Mouse (Mus musculus) embryonic facial prominence, embryonic 15.5 days (tissue): ENCODE measurements around the gene Samd5. TPM values are rescaled to one million over a fixed set of nuclear protein-coding genes. Genes with fewer than 3 reads are reported as not detected.

Experiments used
- ATAC-seq: fragments of 200-750 bp; cut with Nextera tagmentation; 2 replicates; pipeline ENCODE4 v1.8.0; 2017; ENCODE audit warnings: low read depth, moderate TSS enrichment; ENCODE audit not compliant: insufficient number of reproducible peaks, low FRiP score, low TSS enrichment
- H3K27ac ChIP-seq: fragments of 300-500 bp; sonication (generic); replicated peaks from 2 replicates; pipeline ENCODE4 v1.5.1; 2015; ENCODE audit warnings: mild to moderate bottlenecking, inconsistent platforms
- H3K27me3 ChIP-seq: fragments of 300-500 bp; sonication (generic); 2 replicates; pipeline ENCODE4 v1.6.1; 2015; ENCODE audit warnings: inconsistent platforms
- H3K36me3 ChIP-seq: fragments of 300-500 bp; sonication (generic); 2 replicates; pipeline ENCODE4 v1.6.1; 2015; ENCODE audit warnings: mild to moderate bottlenecking, inconsistent platforms
- H3K4me1 ChIP-seq: fragments of 300-500 bp; sonication (generic); 2 replicates; pipeline ENCODE4 v1.6.1; 2015; ENCODE audit warnings: inconsistent platforms
- H3K4me2 ChIP-seq: fragments of 300-500 bp; sonication (generic); replicated peaks from 2 replicates; pipeline ENCODE4 v1.6.1; 2015; ENCODE audit warnings: mild to moderate bottlenecking, inconsistent platforms
- H3K4me3 ChIP-seq: fragments of 300-500 bp; sonication (generic); replicated peaks from 2 replicates; pipeline ENCODE4 v1.5.1; 2015; ENCODE audit warnings: mild to moderate bottlenecking, inconsistent platforms
- H3K9ac ChIP-seq: fragments of 300-500 bp; sonication (generic); 2 replicates; pipeline ENCODE4 v1.6.1; 2015; ENCODE audit warnings: inconsistent platforms
- H3K9me3 ChIP-seq: fragments of 300-500 bp; sonication (generic); replicated peaks from 2 replicates; pipeline ENCODE4 v1.6.1; 2016; ENCODE audit warnings: inconsistent platforms
- WGBS: fragments of 180-500 bp; shearing (Covaris S2); methylation state at CpG from one replicate; pipeline ENCODE4 v1.1.7; 2015; 5-methylcytosine and 5-hydroxymethylcytosine counted together
- polyA plus RNA-seq: library from polyadenylated mRNA; unstranded; fragments of >200 nt; fragmentation: Nextera tagmentation; extraction: Ambion mirVana; gene quantifications from 2 replicates; pipeline ENCODE4 v1.2.1, GENCODE M21; 2015

The Samd5 gene
- polyA plus RNA-seq, 1 experiment from 2014 or later = 11.2 TPM

GRCm38 (mm10) chr10:9679911-9680310 is 4.9 kb upstream of the Samd5 start:
- WGBS = 81% methylated on average over 5 of the region's 5 CpGs
- no peak overlapping the region for H3K9ac ChIP-seq

GRCm38 (mm10) chr10:9678071-9678470 is 3.1 kb upstream of the Samd5 start:
- Histone ChIP-seq H3K4me3 (no peak overlapping the region), H3K4me2 (no peak overlapping the region), H3K9ac (no peak overlapping the region), H3K27me3 (peaks cover 4% of the 10 kb centered on the region; the same call in 1 of the 2 replicates), H3K27ac (no peak overlapping the region), H3K36me3 (no peaks in the 10 kb centered on the region), H3K4me1 (peaks cover 31% of the 10 kb centered on the region), H3K9me3 (no peaks in the 10 kb centered on the region)
- ATAC-seq = no peak
- 41% methylated on average over 5 of the region's 5 CpGs for WGBS

More at GRCm38 (mm10) chr10:9679911-9680310, 4.9 kb upstream of the Samd5 start:
- Histone ChIP-seq H3K9me3 (no peaks in the 10 kb centered on the region), H3K27me3 (peaks cover 4% of the 10 kb centered on the region; the same call in 1 of the 2 replicates), H3K27ac (no peak overlapping the region), H3K4me2 (no peak overlapping the region), H3K4me1 (peaks cover 18% of the 10 kb centered on the region), H3K4me3 (no peak overlapping the region), H3K36me3 (no peaks in the 10 kb centered on the region)
- ATAC-seq = no peak

- H3K27ac ChIP-seq = no peak overlapping the region; the same call in 1 of the 2 replicates
- no peak overlapping the region for H3K9ac ChIP-seq
- peaks cover 31% of the 10 kb centered on the region for H3K4me1 ChIP-seq
- peak; percentile 65 for ATAC-seq
- H3K36me3 ChIP-seq = no peaks in the 10 kb centered on the region
- peaks cover 4% of the 10 kb centered on the region; the same call in 1 of the 2 replicates for H3K27me3 ChIP-seq
- peak overlapping the region; percentile 27 for H3K4me3 ChIP-seq
- H3K4me2 ChIP-seq = peak overlapping the region; percentile 93
- 2% methylated on average over 17 of the region's 17 CpGs for WGBS
- H3K9me3 ChIP-seq = no peaks in the 10 kb centered on the region
Measured at GRCm38 (mm10) chr10:9676886-9677285, 1.9 kb upstream of the Samd5 start.

GRCm38 (mm10) chr10:9676418-9676786 is 1.4 kb upstream of the Samd5 start:
- no peak overlapping the region for H3K9ac ChIP-seq
- peaks cover 31% of the 10 kb centered on the region for H3K4me1 ChIP-seq
- H3K36me3 ChIP-seq = no peaks in the 10 kb centered on the region
- H3K27me3 ChIP-seq = peaks cover 4% of the 10 kb centered on the region; the same call in 1 of the 2 replicates
- H3K9me3 ChIP-seq = no peaks in the 10 kb centered on the region
- H3K4me2 ChIP-seq = peak overlapping the region; percentile 93
- no peak overlapping the region for H3K4me3 ChIP-seq
- H3K27ac ChIP-seq = no peak overlapping the region
- ATAC-seq = no peak
- WGBS = 7% methylated on average over 7 of the region's 7 CpGs

- 5% methylated on average over 36 of the region's 36 CpGs for WGBS
- Histone ChIP-seq H3K4me3 (peak overlapping the region; percentile 65), H3K9ac (peak overlapping the region; percentile 59; the same call in 1 of the 2 replicates), H3K27me3 (peaks cover 4% of the 10 kb centered on the region; the same call in 1 of the 2 replicates), H3K36me3 (no peaks in the 10 kb centered on the region), H3K4me1 (peaks cover 31% of the 10 kb centered on the region), H3K27ac (peak overlapping the region; percentile 81; the same call in 1 of the 2 replicates), H3K4me2 (peak overlapping the region; percentile 93), H3K9me3 (no peaks in the 10 kb centered on the region)
- ATAC-seq = 0 out of 2 replicates have a peak, but pooled peaks have one; percentile 16
Measured at GRCm38 (mm10) chr10:9675550-9676417, 776 bp upstream of the Samd5 start.

- Histone ChIP-seq H3K4me3 (peak overlapping the region; percentile 65), H3K36me3 (no peaks in the 10 kb centered on the region), H3K4me2 (peak overlapping the region; percentile 93), H3K4me1 (peaks cover 31% of the 10 kb centered on the region), H3K9me3 (no peaks in the 10 kb centered on the region), H3K27ac (no peak overlapping the region), H3K27me3 (peaks cover 4% of the 10 kb centered on the region; the same call in 1 of the 2 replicates), H3K9ac (no peak overlapping the region)
- no peak for ATAC-seq
Measured at GRCm38 (mm10) chr10:9673276-9673675, 1.7 kb downstream of the Samd5 start.

GRCm38 (mm10) chr10:9672751-9673150 is 2.3 kb downstream of the Samd5 start:
- Histone ChIP-seq H3K9ac (no peak overlapping the region), H3K27me3 (peaks cover 4% of the 10 kb centered on the region; the same call in 1 of the 2 replicates), H3K27ac (no peak overlapping the region), H3K4me2 (peak overlapping the region; percentile 93), H3K9me3 (no peaks in the 10 kb centered on the region), H3K4me1 (peaks cover 31% of the 10 kb centered on the region), H3K4me3 (peak overlapping the region; percentile 65), H3K36me3 (no peaks in the 10 kb centered on the region)
- no peak for ATAC-seq
- 84% methylated on average over 5 of the region's 5 CpGs for WGBS

GRCm38 (mm10) chr10:9670351-9670750 is 4.7 kb downstream of the Samd5 start:
- no peak for ATAC-seq
- Histone ChIP-seq H3K27ac (no peak overlapping the region), H3K27me3 (no peaks in the 10 kb centered on the region), H3K4me2 (no peak overlapping the region), H3K4me3 (no peak overlapping the region), H3K9ac (no peak overlapping the region), H3K36me3 (no peaks in the 10 kb centered on the region), H3K9me3 (no peaks in the 10 kb centered on the region), H3K4me1 (peaks cover 13% of the 10 kb centered on the region; the same call in 1 of the 2 replicates)
- 64% methylated on average over 6 of the region's 6 CpGs for WGBS

DNA sequence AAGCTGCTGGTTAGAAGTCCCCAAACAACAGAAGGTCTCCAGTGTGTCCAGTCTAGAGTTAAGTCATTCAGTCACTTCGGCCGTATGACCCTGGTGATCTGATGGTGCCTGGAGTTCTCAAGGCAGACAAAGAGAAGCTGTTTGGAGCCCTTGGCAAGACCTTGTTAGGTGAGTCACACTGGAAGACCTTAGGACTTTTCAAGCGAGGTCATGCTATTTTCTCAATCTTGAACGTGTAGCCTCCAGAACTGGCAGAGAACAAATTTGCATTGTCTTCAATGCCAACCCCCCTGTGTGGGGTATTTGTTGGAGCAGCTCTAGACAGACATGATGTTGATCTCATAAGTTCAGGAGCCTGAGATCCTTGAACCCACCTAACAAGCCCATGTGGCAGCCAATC is 6.2 kb downstream of the Samd5 start:
- Histone ChIP-seq H3K4me3 (no peak overlapping the region), H3K27me3 (no peaks in the 10 kb centered on the region), H3K27ac (no peak overlapping the region), H3K9me3 (no peaks in the 10 kb centered on the region), H3K4me1 (peaks cover 6% of the 10 kb centered on the region; the same call in 1 of the 2 replicates), H3K4me2 (no peak overlapping the region), H3K9ac (no peak overlapping the region), H3K36me3 (no peaks in the 10 kb centered on the region)
- WGBS = 70% methylated on average over 4 of the region's 4 CpGs
- no peak for ATAC-seq

- ATAC-seq = no peak
Measured at GRCm38 (mm10) chr10:9652946-9653345, 22.1 kb downstream of the Samd5 start.

GRCm38 (mm10) chr10:9650050-9650825 is 24.8 kb downstream of the Samd5 start:
- WGBS = 35% methylated on average over 6 of the region's 6 CpGs
- Histone ChIP-seq H3K27ac (peak overlapping the region; percentile 34; the same call in 1 of the 2 replicates), H3K27me3 (no peaks in the 10 kb centered on the region), H3K4me2 (0 out of 2 replicates have a peak overlapping the region, but pooled peaks have one; percentile 8), H3K4me3 (no peak overlapping the region), H3K4me1 (peaks cover 16% of the 10 kb centered on the region), H3K9ac (no peak overlapping the region), H3K36me3 (no peaks in the 10 kb centered on the region), H3K9me3 (no peaks in the 10 kb centered on the region)
- ATAC-seq = peak; percentile 54; the same call in 1 of the 2 replicates

More at GRCm38 (mm10) chr10:9652946-9653345, 22.1 kb downstream of the Samd5 start:
- H3K4me1 ChIP-seq = peaks cover 16% of the 10 kb centered on the region
- WGBS = 72% methylated on average over 5 of the region's 5 CpGs
- H3K27me3 ChIP-seq = no peaks in the 10 kb centered on the region
- no peaks in the 10 kb centered on the region for H3K9me3 ChIP-seq
- H3K9ac ChIP-seq = no peak overlapping the region
- no peak overlapping the region for H3K4me3 ChIP-seq
- H3K4me2 ChIP-seq = no peak overlapping the region
- no peaks in the 10 kb centered on the region for H3K36me3 ChIP-seq
- H3K27ac ChIP-seq = no peak overlapping the region
